Mouse (Mus musculus): ENCODE measurements around the gene Fam229a. TPM values are rescaled to one million over a fixed set of nuclear protein-coding genes. Genes with fewer than 3 reads are reported as not detected.

The Fam229a gene
- polyA plus RNA-seq (2014; fragmentation: Illumina TruSeq; extraction: RNeasy Lipid Tissue Mini Kit (QIAGEN cat#74804); ENCODE audit: low read depth, low replicate concordance) = not detected

DNA sequence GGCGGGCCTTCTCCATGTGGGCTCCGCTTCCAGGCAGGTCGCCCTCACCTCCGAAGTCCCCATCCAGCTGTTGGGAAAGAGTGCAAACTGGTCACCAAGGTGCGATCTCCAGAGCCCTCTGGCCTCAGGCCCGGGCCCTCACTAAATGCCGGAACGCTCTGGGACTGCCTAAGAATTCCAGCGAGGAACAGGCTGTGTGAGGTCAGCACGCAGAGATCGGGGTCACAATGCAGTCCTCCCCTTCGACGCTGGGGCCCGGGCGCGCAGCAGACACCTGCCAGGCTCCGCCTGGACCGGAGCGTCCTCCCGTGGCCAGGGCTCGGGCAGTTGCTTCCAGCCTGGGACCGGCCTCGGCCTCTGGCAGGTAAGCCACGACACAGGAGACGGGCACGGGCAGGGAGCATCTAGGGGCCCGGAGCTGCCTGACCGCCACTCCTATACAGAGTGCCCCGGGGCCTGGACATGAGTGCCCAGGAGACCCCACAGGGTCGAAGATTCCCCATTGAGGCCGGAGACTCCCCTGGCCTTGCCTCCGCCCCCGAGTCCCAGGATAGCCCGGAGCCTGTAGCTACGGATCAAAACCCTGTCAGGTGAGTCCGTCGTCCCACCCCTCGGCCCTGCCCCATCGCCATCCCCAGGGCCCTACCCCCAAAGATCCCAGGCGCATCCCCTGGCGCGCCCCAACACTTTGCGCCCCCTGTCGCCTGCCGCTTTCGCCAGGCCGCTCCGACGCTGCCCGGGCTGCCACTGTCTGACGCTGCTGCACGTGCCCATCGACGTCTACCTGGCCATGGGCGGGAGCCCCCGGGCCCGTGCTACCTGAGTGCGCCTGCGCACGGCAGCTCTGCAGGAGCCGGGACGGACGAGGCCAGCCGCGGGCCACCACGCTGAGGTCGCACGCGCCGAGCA lies at the start of gene Fam229a, which contains the start of gene Tssk3:
Fam229a (plus strand) TSS at position 219 of the 909 bp plus-strand sequence.
Tssk3 (minus strand) TSS at position 51 of the 909 bp plus-strand sequence.

DNA sequence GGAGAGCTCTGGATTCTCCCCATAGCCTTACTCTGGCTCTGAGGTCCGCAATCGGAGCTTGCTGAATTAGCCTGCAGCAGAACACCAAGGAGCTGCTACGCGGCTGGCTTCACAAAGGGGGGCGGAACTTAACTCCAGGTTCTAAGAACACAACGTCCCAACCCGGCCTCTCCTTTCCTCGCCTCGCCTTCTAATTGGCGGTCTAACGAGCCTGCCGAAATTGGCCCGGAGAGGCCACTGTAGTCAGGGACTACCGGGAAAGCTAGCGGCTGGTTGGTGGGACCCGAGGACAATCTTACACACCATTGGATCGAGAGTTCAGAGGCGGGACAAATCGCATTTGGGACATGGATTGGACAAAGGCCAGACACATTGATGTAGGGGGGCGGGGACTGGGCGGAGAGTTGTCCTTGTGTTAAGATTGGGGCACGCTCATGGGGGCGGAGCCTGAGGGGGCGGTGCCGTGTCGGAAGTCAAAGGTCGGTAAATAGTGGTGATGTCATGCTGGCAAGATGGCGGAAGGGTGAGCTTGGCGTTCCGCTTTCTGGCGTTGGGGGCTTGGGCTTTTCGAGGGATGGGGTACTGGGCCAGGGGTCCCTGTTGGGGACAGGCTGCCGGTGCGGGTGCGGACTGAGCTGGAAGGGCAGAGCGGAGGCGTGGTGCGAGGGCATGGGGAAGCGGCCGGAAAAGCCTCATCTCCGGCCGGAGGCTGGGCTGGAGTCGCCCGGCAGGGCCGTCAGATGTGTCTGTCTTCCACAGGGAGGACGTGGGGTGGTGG lies 29.6 kb upstream of the Fam229a start, which contains the start of gene Bsdc1:
Bsdc1 (plus strand) TSS at position 399 of the 778 bp plus-strand sequence.

DNA sequence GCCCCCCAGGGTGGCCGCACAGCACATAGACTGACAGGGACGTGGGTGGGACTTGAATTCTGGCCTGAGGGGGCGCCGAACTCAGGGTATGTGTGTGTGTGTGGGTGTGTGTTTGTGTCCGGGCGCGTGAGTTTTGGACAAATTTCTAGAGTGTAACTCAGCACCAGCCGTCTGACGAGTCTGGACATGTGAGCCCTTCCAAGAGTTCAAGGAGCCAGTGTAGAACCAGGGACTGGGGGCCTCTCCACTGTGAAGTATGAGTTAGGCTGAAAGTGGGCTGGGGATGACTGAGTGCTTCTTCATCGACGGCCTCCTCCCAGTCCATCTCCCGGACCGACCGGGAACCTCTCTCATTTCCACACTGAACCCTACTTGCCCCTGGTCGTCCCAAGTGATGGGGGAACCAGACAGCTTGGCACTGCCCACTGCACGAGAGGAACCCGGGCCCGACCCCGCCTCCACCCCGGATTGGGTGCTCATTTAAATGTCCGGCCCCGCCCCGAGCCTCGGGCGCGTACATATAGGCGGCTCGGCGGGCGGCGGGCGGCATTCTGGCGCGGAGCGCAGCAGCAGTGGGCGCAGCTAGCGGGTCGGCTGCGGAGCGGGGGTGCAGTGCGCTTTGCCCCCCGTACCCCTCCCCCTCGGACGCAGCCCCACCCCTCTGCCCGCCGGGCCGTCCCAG lies 22.2 kb downstream of the Fam229a start, which contains the start of gene Marcksl1:
Marcksl1 (plus strand) TSS at position 496 of the 682 bp plus-strand sequence.

Other genes with a start within 250 kb of the Fam229a start
- 0.06 TPM for gene C77080, start 229.8 kb upstream of the Fam229a start, polyA plus RNA-seq (2014; fragmentation: Illumina TruSeq; extraction: RNeasy Lipid Tissue Mini Kit (QIAGEN cat#74804); ENCODE audit: low read depth, low replicate concordance)
- 0.35 TPM for gene Sync, start 203.6 kb upstream of the Fam229a start, polyA plus RNA-seq (2014; fragmentation: Illumina TruSeq; extraction: RNeasy Lipid Tissue Mini Kit (QIAGEN cat#74804); ENCODE audit: low read depth, low replicate concordance)
- 172 TPM for gene Rbbp4, start 155.8 kb upstream of the Fam229a start, polyA plus RNA-seq (2014; fragmentation: Illumina TruSeq; extraction: RNeasy Lipid Tissue Mini Kit (QIAGEN cat#74804); ENCODE audit: low read depth, low replicate concordance)
- 79.2 TPM for gene Zbtb8os, start 155.5 kb upstream of the Fam229a start, polyA plus RNA-seq (2014; fragmentation: Illumina TruSeq; extraction: RNeasy Lipid Tissue Mini Kit (QIAGEN cat#74804); ENCODE audit: low read depth, low replicate concordance)
- 1.0 TPM for gene Zbtb8a, start 113.1 kb upstream of the Fam229a start, polyA plus RNA-seq (2014; fragmentation: Illumina TruSeq; extraction: RNeasy Lipid Tissue Mini Kit (QIAGEN cat#74804); ENCODE audit: low read depth, low replicate concordance)
- gene Zbtb8b, start 50.3 kb upstream of the Fam229a start, polyA plus RNA-seq (2014; fragmentation: Illumina TruSeq; extraction: RNeasy Lipid Tissue Mini Kit (QIAGEN cat#74804); ENCODE audit: low read depth, low replicate concordance) = 1.9 TPM
- gene Bsdc1, start 29.6 kb upstream of the Fam229a start, polyA plus RNA-seq (2014; fragmentation: Illumina TruSeq; extraction: RNeasy Lipid Tissue Mini Kit (QIAGEN cat#74804); ENCODE audit: low read depth, low replicate concordance) = 12.7 TPM
- 76.5 TPM for gene Tssk3, start 168 bp upstream of the Fam229a start, polyA plus RNA-seq (2014; fragmentation: Illumina TruSeq; extraction: RNeasy Lipid Tissue Mini Kit (QIAGEN cat#74804); ENCODE audit: low read depth, low replicate concordance)
- gene Marcksl1, start 22.4 kb downstream of the Fam229a start, polyA plus RNA-seq (2014; fragmentation: Illumina TruSeq; extraction: RNeasy Lipid Tissue Mini Kit (QIAGEN cat#74804); ENCODE audit: low read depth, low replicate concordance) = 80.2 TPM
- 125 TPM for gene Hdac1, start 51.5 kb downstream of the Fam229a start, polyA plus RNA-seq (2014; fragmentation: Illumina TruSeq; extraction: RNeasy Lipid Tissue Mini Kit (QIAGEN cat#74804); ENCODE audit: low read depth, low replicate concordance)
- 0.55 TPM for gene Lck, start 82.5 kb downstream of the Fam229a start, polyA plus RNA-seq (2014; fragmentation: Illumina TruSeq; extraction: RNeasy Lipid Tissue Mini Kit (QIAGEN cat#74804); ENCODE audit: low read depth, low replicate concordance)
- not detected for gene Fam167b, start 87.4 kb downstream of the Fam229a start, polyA plus RNA-seq (2014; fragmentation: Illumina TruSeq; extraction: RNeasy Lipid Tissue Mini Kit (QIAGEN cat#74804); ENCODE audit: low read depth, low replicate concordance)
- 18.7 TPM for gene Eif3i, start 109.5 kb downstream of the Fam229a start, polyA plus RNA-seq (2014; fragmentation: Illumina TruSeq; extraction: RNeasy Lipid Tissue Mini Kit (QIAGEN cat#74804); ENCODE audit: low read depth, low replicate concordance)
- 20.7 TPM for gene Tmem234, start 109.5 kb downstream of the Fam229a start, polyA plus RNA-seq (2014; fragmentation: Illumina TruSeq; extraction: RNeasy Lipid Tissue Mini Kit (QIAGEN cat#74804); ENCODE audit: low read depth, low replicate concordance)
- gene Dcdc2b, start 123.1 kb downstream of the Fam229a start, polyA plus RNA-seq (2014; fragmentation: Illumina TruSeq; extraction: RNeasy Lipid Tissue Mini Kit (QIAGEN cat#74804); ENCODE audit: low read depth, low replicate concordance) = not detected
- 11.5 TPM for gene Iqcc, start 127.9 kb downstream of the Fam229a start, polyA plus RNA-seq (2014; fragmentation: Illumina TruSeq; extraction: RNeasy Lipid Tissue Mini Kit (QIAGEN cat#74804); ENCODE audit: low read depth, low replicate concordance)
- 1.8 TPM for gene Ccdc28b, start 132.8 kb downstream of the Fam229a start, polyA plus RNA-seq (2014; fragmentation: Illumina TruSeq; extraction: RNeasy Lipid Tissue Mini Kit (QIAGEN cat#74804); ENCODE audit: low read depth, low replicate concordance)
- gene Txlna, start 149.9 kb downstream of the Fam229a start, polyA plus RNA-seq (2014; fragmentation: Illumina TruSeq; extraction: RNeasy Lipid Tissue Mini Kit (QIAGEN cat#74804); ENCODE audit: low read depth, low replicate concordance) = 6.8 TPM
- 296 TPM for gene Kpna6, start 181.6 kb downstream of the Fam229a start, polyA plus RNA-seq (2014; fragmentation: Illumina TruSeq; extraction: RNeasy Lipid Tissue Mini Kit (QIAGEN cat#74804); ENCODE audit: low read depth, low replicate concordance)
- 5.2 TPM for gene Tmem39b, start 205.6 kb downstream of the Fam229a start, polyA plus RNA-seq (2014; fragmentation: Illumina TruSeq; extraction: RNeasy Lipid Tissue Mini Kit (QIAGEN cat#74804); ENCODE audit: low read depth, low replicate concordance)